Mouse (Mus musculus) spleen, adult 2 months (tissue): Measurements from ENCODE around the gene Fam172a. TPM values are rescaled to one million over a fixed set of nuclear protein-coding genes. Genes with fewer than 3 reads are reported as not detected.

Source experiments
- DNase-seq, 2 experiments: peaks; one replicate each; pipeline versions ENCODE4 v3.0.0 to v3.0.0-alpha.2; 2012 to 2021; ENCODE audit warnings: low spot score in 2 of 2, low read depth in 1 of 2
- H3K27ac ChIP-seq: fragments of 200-500 bp; 2 replicates; pipeline ENCODE4 v1.5.1; 2012; ENCODE audit warnings: low read length, inconsistent platforms; ENCODE audit not compliant: insufficient read depth
- H3K27me3 ChIP-seq: fragments of 200-500 bp; 2 replicates; pipeline ENCODE4 v1.6.1; 2012; ENCODE audit warnings: mild to moderate bottlenecking, moderate library complexity, low read length, inconsistent platforms; ENCODE audit not compliant: control insufficient read depth, insufficient read depth
- H3K36me3 ChIP-seq: fragments of 200-500 bp; 2 replicates; pipeline ENCODE4 v1.6.1; 2012; ENCODE audit warnings: mild to moderate bottlenecking, low read length, inconsistent platforms; ENCODE audit not compliant: control insufficient read depth, insufficient read depth
- H3K4me1 ChIP-seq: fragments of 200-500 bp; 2 replicates; pipeline ENCODE4 v1.6.1; 2011; ENCODE audit warnings: inconsistent platforms; ENCODE audit not compliant: control insufficient read depth, insufficient read depth, insufficient read length
- H3K4me3 ChIP-seq: fragments of 200-500 bp; 2 replicates; pipeline ENCODE4 v1.5.1; 2011; ENCODE audit warnings: mild to moderate bottlenecking, inconsistent platforms; ENCODE audit not compliant: insufficient read depth, insufficient read length; ENCODE audit errors: extremely low read depth
- CTCF ChIP-seq: fragments of 200-500 bp; IDR thresholded peaks from 2 replicates; pipeline ENCODE4 v1.5.1; 2011; ENCODE audit warnings: mild to moderate bottlenecking, inconsistent platforms; ENCODE audit not compliant: insufficient read depth, insufficient read length, insufficient replicate concordance; ENCODE audit errors: extremely low read depth
- POLR2A ChIP-seq: fragments of 200-500 bp; IDR thresholded peaks from 2 replicates; pipeline ENCODE4 v1.6.1; 2011; ENCODE audit warnings: low read depth, low read length, inconsistent platforms
- WGBS: fragments of 180-500 bp; shearing (Covaris S2); methylation state at CpG from one replicate; pipeline ENCODE4 v1.1.7; 2018; 5-methylcytosine and 5-hydroxymethylcytosine counted together
- polyA plus RNA-seq: library from polyadenylated mRNA; depleted of rRNA; stranded (reverse); fragments of >200 nt; gene quantifications from 2 replicates; pipeline ENCODE4 v1.2.3, GENCODE M21; 2012

Gene Fam172a
- polyA plus RNA-seq, 1 experiment: 7.1 TPM

- TF ChIP-seq CTCF: no peak
- TF ChIP-seq POLR2A: no peak
- WGBS: 10% methylated on average over 5 of the region's 5 CpGs
- no peaks in the 10 kb centered on the region for H3K4me1 ChIP-seq
- H3K27ac ChIP-seq: no peak overlapping the region
- H3K27me3 ChIP-seq: peaks cover 32% of the 10 kb centered on the region
- H3K4me3 ChIP-seq: no peak overlapping the region
- no peak for DNase-seq
- no peaks in the 10 kb centered on the region for H3K36me3 ChIP-seq
Measured at GRCm38 (mm10) chr13:78183004-78183403, 481.2 kb downstream of the Fam172a start.

- DNase-seq: no peak
- H3K4me3 ChIP-seq: no peak overlapping the region
- TF ChIP-seq POLR2A: no peak
- TF ChIP-seq CTCF: no peak
- WGBS: 10% methylated on average over 5 of the region's 5 CpGs
- H3K27ac ChIP-seq: no peak overlapping the region
- H3K36me3 ChIP-seq: no peaks in the 10 kb centered on the region
- no peaks in the 10 kb centered on the region for H3K4me1 ChIP-seq
- peaks cover 32% of the 10 kb centered on the region for H3K27me3 ChIP-seq
Measured at GRCm38 (mm10) chr13:78183986-78184385, 482.2 kb downstream of the Fam172a start.

- no peak overlapping the region for H3K27ac ChIP-seq
- H3K36me3 ChIP-seq: no peaks in the 10 kb centered on the region
- H3K4me1 ChIP-seq: no peaks in the 10 kb centered on the region
- TF ChIP-seq POLR2A (no peak), CTCF (no peak)
- no peak for DNase-seq
- 13% methylated on average over 14 of the region's 14 CpGs for WGBS
- no peak overlapping the region for H3K4me3 ChIP-seq
- H3K27me3 ChIP-seq: peaks cover 26% of the 10 kb centered on the region
Measured at GRCm38 (mm10) chr13:78184786-78185466, 483.1 kb downstream of the Fam172a start.

GRCm38 (mm10) chr13:78186340-78186946 lies 484.6 kb downstream of the Fam172a start:
- WGBS: 17% methylated on average over 12 of the region's 12 CpGs
- no peak for DNase-seq
- H3K4me1 ChIP-seq: no peaks in the 10 kb centered on the region
- no peak overlapping the region for H3K27ac ChIP-seq
- TF ChIP-seq POLR2A (no peak), CTCF (no peak)
- H3K4me3 ChIP-seq: no peak overlapping the region
- no peaks in the 10 kb centered on the region for H3K36me3 ChIP-seq
- peaks cover 18% of the 10 kb centered on the region for H3K27me3 ChIP-seq

GRCm38 (mm10) chr13:78187833-78188232 lies 486.0 kb downstream of the Fam172a start:
- no peak for DNase-seq
- no peaks in the 10 kb centered on the region for H3K4me1 ChIP-seq
- TF ChIP-seq POLR2A (no peak), CTCF (no peak)
- H3K27me3 ChIP-seq: peaks cover 12% of the 10 kb centered on the region
- no peak overlapping the region for H3K27ac ChIP-seq
- H3K4me3 ChIP-seq: no peak overlapping the region
- no peaks in the 10 kb centered on the region for H3K36me3 ChIP-seq
- 28% methylated on average over 5 of the region's 5 CpGs for WGBS

GRCm38 (mm10) chr13:78189586-78189985 lies 487.8 kb downstream of the Fam172a start:
- 20% methylated on average over 10 of the region's 10 CpGs for WGBS
- Histone ChIP-seq H3K4me3 (no peak overlapping the region), H3K27ac (no peak overlapping the region), H3K4me1 (peaks cover under 1% of the 10 kb centered on the region; the same call in 1 of the 2 replicates), H3K36me3 (no peaks in the 10 kb centered on the region), H3K27me3 (peaks cover 7% of the 10 kb centered on the region)
- TF ChIP-seq CTCF (no peak), POLR2A (no peak)
- DNase-seq: no peak

GRCm38 (mm10) chr13:78193211-78193610 lies 491.4 kb downstream of the Fam172a start:
- H3K4me1 ChIP-seq: peaks cover 4% of the 10 kb centered on the region
- DNase-seq: no peak
- no peak for TF ChIP-seq CTCF
- no peak for TF ChIP-seq POLR2A
- H3K36me3 ChIP-seq: no peaks in the 10 kb centered on the region
- no peak overlapping the region for H3K4me3 ChIP-seq
- peaks cover 18% of the 10 kb centered on the region for H3K27me3 ChIP-seq
- 19% methylated on average over 4 of the region's 4 CpGs for WGBS
- H3K27ac ChIP-seq: no peak overlapping the region
